Mouse (Mus musculus): ENCODE measurements around the gene Olfr544. TPM values are rescaled to one million over a fixed set of nuclear protein-coding genes. Genes with fewer than 3 reads are reported as not detected.

Gene Olfr544
- total RNA-seq, 2 experiments from 2014 or later = not detected

DNA sequence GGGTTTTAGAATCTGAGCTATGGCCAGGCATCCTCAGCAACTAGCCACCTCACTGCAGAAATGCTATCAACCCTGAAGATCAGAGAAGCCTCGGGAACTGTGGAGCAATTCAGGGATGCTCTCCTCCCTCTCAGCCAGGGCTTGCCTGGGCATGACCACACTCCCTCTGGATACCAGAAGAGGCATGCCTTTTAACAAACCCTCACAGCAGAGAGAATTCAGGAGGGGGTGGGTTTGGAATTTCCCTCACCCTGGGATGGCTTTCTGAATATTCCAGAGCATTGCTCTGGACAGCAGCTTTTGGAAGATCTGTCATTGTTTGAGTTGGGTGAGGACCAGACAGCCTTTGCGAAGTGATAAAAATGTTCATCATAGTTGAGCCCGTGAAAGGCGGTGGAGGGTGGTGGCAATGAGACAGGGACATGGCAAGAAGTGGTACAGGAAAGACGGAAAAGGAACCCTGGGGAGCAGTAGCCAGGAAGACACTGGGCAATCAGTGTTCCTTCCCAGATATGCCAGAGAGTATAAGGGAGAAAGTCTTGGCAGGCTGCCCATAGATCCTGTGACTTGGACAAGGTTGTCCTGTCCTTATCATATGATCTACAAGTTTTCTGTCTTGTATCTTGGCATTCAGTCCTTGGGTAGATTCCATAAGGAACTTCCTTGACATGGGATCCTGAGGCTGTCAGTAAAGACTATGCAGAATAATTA lies 8.6 kb downstream of the Olfr544 start:
- intact Hi-C loops (cut with DNase I) = no loop called here
- DNase-seq = peak in 1 of 2 experiments; percentile 20

GRCm38 (mm10) chr7:102478926-102479325 lies 9.2 kb downstream of the Olfr544 start:
- intact Hi-C loops (cut with DNase I) = no loop called here
- DNase-seq = no peak

DNA sequence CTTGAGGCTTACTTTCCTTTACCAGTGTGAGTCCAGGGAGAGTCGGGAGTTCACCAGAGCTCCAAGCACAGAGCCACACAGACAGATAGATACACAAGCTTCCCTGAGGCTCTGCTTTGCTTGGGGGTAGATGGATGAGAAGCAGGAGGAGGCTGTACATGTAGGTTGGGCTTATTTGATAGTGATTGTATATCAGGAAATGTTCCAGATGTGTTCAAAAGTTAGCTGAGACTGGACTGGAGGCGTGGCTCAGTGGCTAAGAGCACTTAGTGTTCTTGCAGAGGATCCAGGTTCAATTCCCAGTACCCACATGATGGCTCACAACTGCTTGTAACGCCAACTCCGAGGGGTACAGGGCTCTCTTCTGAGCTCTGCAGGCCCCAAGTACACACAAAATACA lies 9.7 kb downstream of the Olfr544 start:
- no peak for DNase-seq
- intact Hi-C loops (cut with DNase I) = no loop called here

GRCm38 (mm10) chr7:102477377-102477776 lies 10.7 kb downstream of the Olfr544 start:
- no peak for DNase-seq
- intact Hi-C loops (cut with DNase I) = no loop called here

GRCm38 (mm10) chr7:102476601-102477000 lies 11.5 kb downstream of the Olfr544 start:
- intact Hi-C loops (cut with DNase I) = no loop called here
- no peak for DNase-seq

DNA sequence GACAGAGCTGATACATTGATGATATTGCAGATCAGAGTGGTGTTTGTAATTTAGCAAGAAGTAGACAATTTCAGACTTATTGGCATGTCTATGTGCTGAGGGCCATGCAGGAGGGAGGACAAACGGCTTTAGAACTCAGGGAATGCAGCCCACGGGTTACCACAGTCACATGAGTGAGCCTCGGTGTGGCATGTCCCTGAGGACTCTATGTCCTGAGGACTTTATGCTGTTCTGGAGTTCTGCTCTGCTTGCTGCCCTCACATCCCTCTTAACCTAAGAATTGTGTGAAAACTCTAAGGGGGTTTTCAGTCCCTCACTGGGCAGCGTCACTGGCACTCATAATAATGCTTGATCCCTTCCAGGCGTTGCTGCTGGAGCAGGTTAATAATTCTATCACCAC lies 15.4 kb downstream of the Olfr544 start:
- DNase-seq = no peak
- intact Hi-C loops (cut with DNase I) = no loop called here

DNA sequence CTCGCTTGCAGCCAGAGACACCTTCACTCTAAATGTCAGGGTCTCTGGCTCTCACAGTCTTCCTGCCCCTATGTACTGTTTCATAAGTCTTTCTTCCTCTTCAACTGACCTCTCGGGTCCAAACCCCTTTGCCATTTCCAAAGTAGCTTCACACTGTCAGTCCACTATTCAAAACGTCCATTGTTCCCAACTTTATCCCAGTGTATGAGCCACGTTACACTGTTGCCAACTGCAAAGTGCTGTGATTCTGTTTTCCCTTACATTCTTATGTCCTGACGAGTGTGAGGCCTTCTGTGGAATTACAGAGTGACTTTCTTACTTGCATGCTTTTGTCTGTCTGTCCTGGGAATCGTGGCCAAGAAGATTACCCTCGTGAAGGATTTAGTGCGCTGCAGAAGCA lies 20.5 kb downstream of the Olfr544 start:
- intact Hi-C loops (cut with DNase I) = no loop called here
- DNase-seq = no peak

GRCm38 (mm10) chr7:102458618-102459380 lies 29.3 kb downstream of the Olfr544 start:
- intact Hi-C loops (cut with DNase I) = no loop called here
- DNase-seq = no peak

DNA sequence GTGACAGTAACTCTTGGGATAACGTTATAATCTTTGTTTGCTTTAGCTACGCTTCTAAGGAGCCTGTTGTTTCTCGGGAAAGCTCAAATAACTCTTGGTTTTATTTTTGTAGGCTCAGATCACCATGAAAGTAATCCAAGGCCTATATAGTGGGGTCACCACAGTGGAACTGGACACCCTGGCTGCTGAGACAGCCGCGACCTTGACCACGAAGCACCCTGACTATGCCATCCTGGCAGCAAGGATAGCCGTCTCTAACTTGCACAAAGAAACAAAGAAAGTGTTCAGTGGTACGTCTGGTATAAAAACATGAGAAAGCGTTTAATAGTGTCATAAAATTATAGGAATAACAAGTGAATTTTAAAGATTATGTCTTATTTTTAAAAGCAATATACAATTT lies 41.7 kb downstream of the Olfr544 start:
- intact Hi-C loops (cut with DNase I) = no loop called here
- DNase-seq = no peak

DNA sequence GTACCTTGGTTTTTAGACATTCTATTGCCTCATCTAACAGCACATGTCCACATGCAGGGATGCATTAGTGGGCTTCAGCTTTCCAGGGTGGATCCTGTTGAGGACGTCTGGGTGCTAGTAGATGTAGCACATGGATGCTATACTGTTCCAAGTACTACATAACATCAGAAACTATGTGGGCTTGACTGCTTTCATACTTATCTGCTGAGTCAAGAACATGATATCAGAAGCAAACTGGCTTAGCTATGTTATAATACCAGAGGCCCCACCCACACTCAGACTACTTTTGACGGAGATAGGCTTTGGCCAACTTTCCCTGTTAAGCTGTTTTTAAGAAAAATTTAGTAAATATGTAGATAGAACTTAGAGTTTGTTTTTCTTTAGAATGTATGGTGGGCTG lies 43.8 kb downstream of the Olfr544 start:
- DNase-seq = no peak
- intact Hi-C loops (cut with DNase I) = no loop called here

DNA sequence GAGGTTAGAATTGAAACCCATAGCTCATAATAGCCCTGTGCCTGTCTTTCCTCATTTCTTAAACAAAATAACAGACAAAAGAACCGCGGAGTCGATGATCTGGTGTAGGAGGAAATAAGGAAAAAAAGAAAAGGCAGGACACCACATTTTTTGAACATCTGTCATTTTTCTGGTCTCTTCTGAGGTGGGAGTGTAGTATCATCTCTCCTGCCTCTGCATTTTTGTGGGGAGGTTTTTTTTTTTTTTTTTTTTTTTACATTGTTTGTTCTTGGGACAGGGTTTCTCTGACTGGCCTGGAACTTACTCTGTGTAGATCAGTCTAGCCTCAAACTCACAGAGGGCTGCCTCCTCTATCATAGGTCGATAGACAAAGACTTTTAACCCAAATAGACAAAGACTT lies 45.7 kb downstream of the Olfr544 start:
- intact Hi-C loops (cut with DNase I) = no loop called here

GRCm38 (mm10) chr7:102441657-102442391 lies 46.3 kb downstream of the Olfr544 start, which contains the start of gene Rrm1:
Rrm1 (plus strand) TSS chr7:102441695.
- DNase-seq = peak; percentile 97
- intact Hi-C loops (cut with DNase I) = no loop called here

More for the DNA sequence above, 45.7 kb downstream of the Olfr544 start:
- DNase-seq = no peak

DNA sequence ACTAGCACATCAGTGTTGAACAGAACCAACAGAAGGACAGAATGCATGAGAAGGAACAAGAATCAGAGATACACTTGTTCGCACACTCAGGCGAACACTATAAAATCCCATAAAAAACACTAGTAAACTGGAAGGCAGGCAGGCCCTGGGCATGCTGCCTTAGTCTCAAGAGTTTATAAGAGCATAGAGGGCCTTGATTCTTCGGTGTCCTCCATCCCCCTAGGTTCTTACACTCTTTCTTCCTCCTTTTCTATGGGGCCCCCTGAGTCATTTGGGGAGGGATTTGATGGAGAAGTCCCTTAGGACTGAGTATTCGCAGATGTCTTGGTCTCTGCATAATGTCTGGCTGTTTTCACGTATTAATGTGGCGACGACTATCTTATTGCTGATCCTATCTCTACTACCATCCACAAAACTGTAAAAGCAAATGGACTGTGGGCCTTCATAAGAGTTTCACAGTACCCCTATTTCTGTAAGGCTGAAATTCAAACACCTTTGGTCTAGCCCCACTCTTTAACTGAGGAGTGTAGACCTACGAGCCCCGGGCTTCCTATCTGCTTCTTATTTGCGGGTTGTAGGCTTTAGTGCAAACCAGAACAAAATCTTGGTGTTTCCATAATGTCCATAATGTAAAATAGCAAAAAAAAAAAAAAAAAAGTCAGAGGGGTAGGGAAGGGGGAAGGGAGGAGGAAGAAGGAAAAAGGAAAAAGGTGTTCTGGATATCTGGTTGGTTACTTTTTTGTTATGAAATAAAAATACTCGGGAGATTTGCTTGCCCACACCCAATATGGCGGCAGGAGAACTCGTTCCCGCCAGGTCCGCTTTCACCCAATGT lies 47.1 kb downstream of the Olfr544 start:
- DNase-seq = peak in 1 of 2 experiments; percentile 12
- intact Hi-C loops (cut with DNase I) = no loop called here

DNA sequence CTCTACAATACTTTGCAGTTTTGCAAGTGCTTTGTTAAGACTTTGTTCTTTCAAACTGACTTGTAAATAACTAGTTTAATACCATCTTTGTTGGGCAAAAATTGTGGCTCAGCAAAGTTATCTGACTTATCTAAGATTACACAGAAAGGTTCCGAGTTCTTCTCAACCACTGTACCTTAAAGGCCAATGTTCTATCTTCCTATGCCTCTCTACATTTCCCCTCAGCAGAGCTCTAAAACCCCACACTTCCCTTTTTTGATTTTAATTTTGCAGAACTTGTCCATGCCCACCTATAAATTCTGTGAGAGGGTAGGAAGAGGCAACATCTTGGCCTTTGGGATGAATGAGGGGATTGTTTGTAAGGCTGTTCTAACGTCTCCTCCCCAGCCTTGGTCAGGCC lies 53.8 kb downstream of the Olfr544 start:
- intact Hi-C loops (cut with DNase I) = no loop called here
- no peak for DNase-seq

Other genes starting within 250 kb of the Olfr544 start
- gene Rhog, start 232.3 kb downstream of the Olfr544 start, total RNA-seq (2021) = 10 to 100 TPM; 40.8 to 42.2 TPM
- gene Stim1, start 220.5 kb downstream of the Olfr544 start, total RNA-seq (2021) = 10 to 100 TPM; 23.4 to 30.7 TPM
- gene Rrm1, start 46.6 kb downstream of the Olfr544 start, total RNA-seq (2021) = 10 to 100 TPM; 36.2 to 41.2 TPM
- gene Olfr543, start 6.6 kb downstream of the Olfr544 start, total RNA-seq (2021) = not detected
- not detected for gene Olfr545, start 11.3 kb upstream of the Olfr544 start, total RNA-seq (2021)
- gene Olfr547, start 46.4 kb upstream of the Olfr544 start, total RNA-seq (2021) = not detected
- not detected for gene Olfr548-ps1, start 52.6 kb upstream of the Olfr544 start, total RNA-seq (2021)
- not detected for gene Olfr549, start 61.6 kb upstream of the Olfr544 start, total RNA-seq (2021)
- 1 to 10 TPM; 5.2 to 5.7 TPM for gene Trim21, start 77.2 kb upstream of the Olfr544 start, total RNA-seq (2021)
- under 1 TPM in 1 of 2 experiments, not detected in 1; 0.24 TPM for gene Olfr550, start 83.1 kb upstream of the Olfr544 start, total RNA-seq (2021)
- gene Olfr551, start 103.6 kb upstream of the Olfr544 start, total RNA-seq (2021) = not detected
- gene Olfr552, start 109.5 kb upstream of the Olfr544 start, total RNA-seq (2021) = under 1 TPM; 0.12 to 0.24 TPM
- not detected for gene Olfr553, start 129.9 kb upstream of the Olfr544 start, total RNA-seq (2021)
- not detected for gene Olfr554, start 150.1 kb upstream of the Olfr544 start, total RNA-seq (2021)
- not detected for gene Olfr555, start 170.5 kb upstream of the Olfr544 start, total RNA-seq (2021)
- gene Olfr556, start 176.6 kb upstream of the Olfr544 start, total RNA-seq (2021) = not detected
- 10 to 100 TPM in 1 of 2 experiments, 1 to 10 TPM in 1; 6.9 to 10.6 TPM for gene Trim68, start 199.0 kb upstream of the Olfr544 start, total RNA-seq (2021)
- gene Olfr557, start 207.6 kb upstream of the Olfr544 start, total RNA-seq (2021) = not detected
- gene Olfr558, start 213.9 kb upstream of the Olfr544 start, total RNA-seq (2021) = 1 to 10 TPM; 6.2 TPM
- not detected for gene Olfr33, start 230.8 kb upstream of the Olfr544 start, total RNA-seq (2021)
- not detected for gene Olfr559, start 239.2 kb upstream of the Olfr544 start, total RNA-seq (2021)